Mouse (Mus musculus) B cell, adult 67 days (primary cell): ENCODE measurements around the gene Rbpj. TPM values are rescaled to one million over a fixed set of nuclear protein-coding genes. Genes with fewer than 3 reads are reported as not detected.

Source experiments
- total RNA-seq, 2 experiments: library from RNA; stranded (reverse); gene quantifications; 4 replicates each; pipeline ENCODE4 v1.2.4; 2023

The Rbpj gene
- total RNA-seq: 10 to 100 TPM; 32.7 to 38.7 TPM

DNA sequence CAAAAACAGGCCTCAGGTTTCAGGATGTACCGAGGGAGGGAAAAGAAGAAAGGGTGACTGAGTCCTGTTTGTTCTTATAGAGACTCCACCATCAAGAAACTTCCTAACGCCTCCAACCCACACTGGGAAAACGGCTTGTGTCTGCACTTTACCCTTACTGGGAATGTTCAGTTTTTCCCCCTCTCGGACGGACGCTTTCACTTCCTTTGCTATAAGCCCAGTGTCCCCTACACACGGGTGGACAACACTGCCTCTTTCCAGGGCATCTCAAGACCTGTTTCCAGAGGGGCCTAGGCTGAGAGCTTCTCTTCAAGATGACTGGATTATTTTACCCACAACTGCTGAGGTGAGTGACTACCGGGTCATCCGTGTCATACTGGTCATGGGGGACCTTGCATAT lies at the start of gene Rbpj:
TSS of gene Rbpj (plus strand) at position 270 of the 400 bp plus-strand sequence.

Other genes with a start within 250 kb of the Rbpj start
- 10 to 100 TPM; 49.1 to 56.5 TPM for gene Smim20, start 199.1 kb upstream of the Rbpj start, total RNA-seq
- not detected for gene Cckar, start 241.6 kb downstream of the Rbpj start, total RNA-seq